Mouse (Mus musculus): ENCODE measurements around the gene Taar8a. TPM values are rescaled to one million over a fixed set of nuclear protein-coding genes. Genes with fewer than 3 reads are reported as not detected.
"Not testable (repeated sequence)": the region's sequence is repeated elsewhere in the genome, so short reads cannot be mapped to it uniquely, and the experiment has no call there.

Gene Taar8a
- polyA plus RNA-seq, 1 experiment = not detected

DNA sequence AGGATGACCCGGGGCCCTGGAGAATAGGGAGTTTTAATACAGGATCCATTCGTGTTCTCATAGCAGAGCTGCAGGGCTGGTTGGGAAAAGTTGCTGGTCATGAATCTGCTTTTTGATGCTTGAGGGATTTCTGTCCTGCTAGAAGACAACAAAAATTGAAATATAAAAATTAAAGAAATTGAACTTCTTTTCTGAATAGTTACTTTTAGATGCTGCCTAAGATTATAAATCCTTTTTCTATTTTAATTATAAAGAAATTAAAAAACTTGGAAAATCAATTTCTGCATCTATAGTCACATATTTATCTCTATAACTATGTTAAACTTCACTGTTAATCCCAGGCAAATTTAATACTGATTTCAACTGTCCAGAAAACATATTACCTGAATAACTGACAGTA, 15.9 kb downstream of the Taar8a start, which contains the start of gene Taar8b:
Gene Taar8b, minus strand, starts transcription at position 101 of the 400 bp plus-strand sequence.
- no peak for TF ChIP-seq MAX (IDR thresholded peaks at IDR 0.05)
- TF ChIP-seq USF1 (IDR thresholded peaks at IDR 0.05; ENCODE audit: low read depth) = no peak
- TF ChIP-seq MYOG (IDR thresholded peaks at IDR 0.05; ENCODE audit: control insufficient read depth, extremely low read depth, insufficient read length) = no peak
- no peak for TF ChIP-seq CEBPB (IDR thresholded peaks at IDR 0.05; ENCODE audit: low read depth)
- no peak for TF ChIP-seq CTCF (IDR thresholded peaks at IDR 0.05; ENCODE audit: control insufficient read depth, insufficient read depth, insufficient read length)
- no peak for TF ChIP-seq MYOD1 (IDR thresholded peaks at IDR 0.05; ENCODE audit: control insufficient read depth, insufficient read length, low read depth)
- no peak for TF ChIP-seq FOSL1 (IDR thresholded peaks at IDR 0.05; ENCODE audit: insufficient read depth, low read length, poor library complexity, severe bottlenecking)
- H3K27me3 ChIP-seq (ENCODE audit: control insufficient read depth, insufficient read depth, insufficient read length) = no peaks in the 10 kb centered on the region
- H3K36me3 ChIP-seq (ENCODE audit: control insufficient read depth, insufficient read depth) = no peaks in the 10 kb centered on the region
- no peaks in the 10 kb centered on the region for H3K79me2 ChIP-seq (ENCODE audit: control insufficient read depth, insufficient read depth)
- no peak within 1 kb of the TSS for H3K4me3 ChIP-seq (ENCODE audit: insufficient read depth, poor library complexity, severe bottlenecking)
- no peaks in the 10 kb centered on the region for H3K79me3 ChIP-seq (ENCODE audit: low read depth)
- H3ac ChIP-seq (ENCODE audit: control insufficient read depth, insufficient read length, low read depth) = no peak within 1 kb of the TSS

DNA sequence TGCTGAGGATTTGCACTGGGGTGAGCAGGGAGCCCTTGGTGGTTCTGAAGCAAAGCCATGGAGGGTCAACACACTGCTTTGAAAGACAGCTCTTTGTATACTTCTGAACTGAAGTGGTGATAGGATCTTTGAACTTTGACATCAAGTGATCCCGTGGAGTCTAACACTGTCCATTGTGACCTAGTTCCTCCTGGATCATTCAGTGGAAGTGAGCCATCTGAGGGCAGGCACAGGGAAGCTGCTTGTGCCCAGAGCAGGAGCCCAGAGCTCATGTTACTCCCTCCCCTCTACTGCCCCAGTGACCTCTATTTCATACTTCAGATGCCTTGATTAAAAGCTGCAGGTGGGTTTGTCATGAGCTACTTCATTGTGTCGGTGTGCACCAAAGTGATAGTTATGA, 20.7 kb downstream of the Taar8a start:
- H3K36me3 ChIP-seq (ENCODE audit: control insufficient read depth, insufficient read depth); H3K79me3 ChIP-seq (ENCODE audit: low read depth); H3K79me2 ChIP-seq (ENCODE audit: control insufficient read depth, insufficient read depth); H3K27me3 ChIP-seq (ENCODE audit: control insufficient read depth, insufficient read depth, insufficient read length); H3ac ChIP-seq (ENCODE audit: control insufficient read depth, insufficient read length, low read depth); H3K4me3 ChIP-seq (ENCODE audit: insufficient read depth, poor library complexity, severe bottlenecking): not testable (repeated sequence)

DNA sequence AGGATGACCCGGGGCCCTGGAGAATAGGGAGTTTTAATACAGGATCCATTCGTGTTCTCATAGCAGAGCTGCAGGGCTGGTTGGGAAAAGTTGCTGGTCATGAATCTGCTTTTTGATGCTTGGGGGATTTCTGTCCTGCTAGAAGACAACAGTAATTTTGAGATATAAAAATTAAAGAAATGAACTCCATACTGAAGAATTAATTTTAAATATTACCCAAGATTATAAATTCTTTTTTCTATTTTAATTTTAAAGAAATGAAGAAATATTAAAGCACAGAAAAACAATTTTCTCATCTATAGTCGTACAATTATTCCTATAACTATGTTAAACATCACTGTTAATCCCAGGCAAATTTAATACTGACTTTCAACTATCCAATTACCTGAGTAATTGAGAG, 25.5 kb downstream of the Taar8a start, which contains the start of gene Taar8c:
Gene Taar8c, minus strand, starts transcription at position 101 of the 400 bp plus-strand sequence.
- H3K4me3 ChIP-seq (ENCODE audit: insufficient read depth, poor library complexity, severe bottlenecking) = not testable (repeated sequence)

DNA sequence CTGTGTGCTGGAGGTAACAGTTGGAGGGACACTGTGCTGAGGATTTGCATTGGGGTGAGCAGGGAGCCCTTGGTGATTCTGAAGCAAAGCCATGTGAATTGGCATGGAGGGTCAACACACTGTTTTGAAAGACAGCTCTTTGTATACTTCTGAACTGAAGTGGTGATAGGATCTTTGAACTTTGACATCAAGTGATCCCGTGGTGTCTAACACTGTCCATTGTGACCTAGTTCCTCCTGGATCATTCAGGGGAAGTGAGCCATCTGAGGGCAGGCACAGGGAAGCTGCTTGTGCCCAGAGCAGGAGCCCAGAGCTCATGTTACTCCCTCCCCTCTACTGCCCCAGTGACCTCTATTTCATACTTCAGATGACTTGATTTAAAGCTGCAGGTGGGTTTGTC, 27.0 kb downstream of the Taar8a start:
- not testable (repeated sequence) for H3K36me3 ChIP-seq (ENCODE audit: control insufficient read depth, insufficient read depth); H3K79me3 ChIP-seq (ENCODE audit: low read depth); H3K27me3 ChIP-seq (ENCODE audit: control insufficient read depth, insufficient read depth, insufficient read length); H3K4me3 ChIP-seq (ENCODE audit: insufficient read depth, poor library complexity, severe bottlenecking); H3ac ChIP-seq (ENCODE audit: control insufficient read depth, insufficient read length, low read depth); H3K79me2 ChIP-seq (ENCODE audit: control insufficient read depth, insufficient read depth)

More for the DNA sequence above, 25.5 kb downstream of the Taar8a start, which contains the start of gene Taar8c:
- H3K27me3 ChIP-seq (ENCODE audit: control insufficient read depth, insufficient read depth, insufficient read length); H3K36me3 ChIP-seq (ENCODE audit: control insufficient read depth, insufficient read depth); H3K79me3 ChIP-seq (ENCODE audit: low read depth); H3ac ChIP-seq (ENCODE audit: control insufficient read depth, insufficient read length, low read depth); H3K79me2 ChIP-seq (ENCODE audit: control insufficient read depth, insufficient read depth): not testable (repeated sequence)

DNA sequence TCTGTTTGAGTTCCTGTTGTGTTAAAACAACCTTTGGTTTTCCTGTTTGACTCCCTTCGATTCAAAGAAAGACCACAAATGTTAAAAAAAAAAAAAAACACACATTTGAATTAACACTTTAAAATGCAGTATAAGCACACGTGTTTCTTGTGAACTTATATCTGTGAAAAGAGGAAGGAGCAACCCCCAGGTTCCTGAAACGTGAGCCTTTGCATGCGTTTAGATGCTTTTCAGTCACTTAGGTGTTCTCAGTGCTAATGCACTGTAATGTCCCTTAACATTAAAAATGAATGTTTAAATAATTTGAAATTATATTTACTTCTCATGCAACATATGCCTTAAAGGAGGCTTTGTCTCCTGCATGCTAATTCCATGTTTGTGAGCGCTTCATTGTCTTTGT, 31.4 kb downstream of the Taar8a start:
- Histone ChIP-seq H3K4me3 (ENCODE audit: insufficient read depth, poor library complexity, severe bottlenecking) (no peak overlapping the region), H3K79me3 (ENCODE audit: low read depth) (no peaks in the 10 kb centered on the region), H3K36me3 (ENCODE audit: control insufficient read depth, insufficient read depth) (no peaks in the 10 kb centered on the region), H3K79me2 (ENCODE audit: control insufficient read depth, insufficient read depth) (no peaks in the 10 kb centered on the region), H3K27me3 (ENCODE audit: control insufficient read depth, insufficient read depth, insufficient read length) (no peaks in the 10 kb centered on the region), H3ac (ENCODE audit: control insufficient read depth, insufficient read length, low read depth) (no peak overlapping the region)
- no peak for TF ChIP-seq MYOD1 (IDR thresholded peaks at IDR 0.05; ENCODE audit: control insufficient read depth, insufficient read length, low read depth)
- no peak for TF ChIP-seq MAX (IDR thresholded peaks at IDR 0.05)
- TF ChIP-seq CTCF (IDR thresholded peaks at IDR 0.05; ENCODE audit: control insufficient read depth, insufficient read depth, insufficient read length) = no peak

DNA sequence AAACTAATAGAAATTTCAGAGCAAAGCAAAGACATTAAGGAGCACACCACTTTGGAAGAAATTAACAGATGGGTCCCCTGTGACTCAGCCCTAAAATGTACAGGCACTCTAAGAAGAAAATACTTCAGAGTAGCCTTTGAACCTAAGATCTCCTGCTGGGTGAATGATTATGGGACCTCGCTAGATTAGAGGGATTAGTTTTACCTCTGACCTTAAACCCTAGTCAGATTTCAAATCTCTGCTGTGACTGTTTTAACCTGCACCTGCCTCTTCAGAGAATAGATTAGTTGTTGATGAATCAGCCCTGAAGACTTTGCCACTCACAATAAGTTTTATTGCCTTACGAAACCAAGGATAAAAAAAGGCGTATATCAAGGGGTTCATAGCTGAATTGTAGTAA, 31.9 kb downstream of the Taar8a start:
- H3K36me3 ChIP-seq (ENCODE audit: control insufficient read depth, insufficient read depth) = no peaks in the 10 kb centered on the region
- H3K79me2 ChIP-seq (ENCODE audit: control insufficient read depth, insufficient read depth) = no peaks in the 10 kb centered on the region
- no peak overlapping the region for H3K4me3 ChIP-seq (ENCODE audit: insufficient read depth, poor library complexity, severe bottlenecking)
- no peak for TF ChIP-seq MYOD1 (IDR thresholded peaks at IDR 0.05; ENCODE audit: control insufficient read depth, insufficient read length, low read depth)
- no peak for TF ChIP-seq USF1 (IDR thresholded peaks at IDR 0.05; ENCODE audit: low read depth)
- TF ChIP-seq FOSL1 (IDR thresholded peaks at IDR 0.05; ENCODE audit: insufficient read depth, low read length, poor library complexity, severe bottlenecking) = no peak
- no peak for TF ChIP-seq MAX (IDR thresholded peaks at IDR 0.05)
- TF ChIP-seq MYOG (IDR thresholded peaks at IDR 0.05; ENCODE audit: control insufficient read depth, extremely low read depth, insufficient read length) = no peak
- TF ChIP-seq CEBPB (IDR thresholded peaks at IDR 0.05; ENCODE audit: low read depth) = no peak
- no peak for TF ChIP-seq CTCF (IDR thresholded peaks at IDR 0.05; ENCODE audit: control insufficient read depth, insufficient read depth, insufficient read length)
- H3K79me3 ChIP-seq (ENCODE audit: low read depth) = no peaks in the 10 kb centered on the region
- no peak overlapping the region for H3ac ChIP-seq (ENCODE audit: control insufficient read depth, insufficient read length, low read depth)
- H3K27me3 ChIP-seq (ENCODE audit: control insufficient read depth, insufficient read depth, insufficient read length) = no peaks in the 10 kb centered on the region

DNA sequence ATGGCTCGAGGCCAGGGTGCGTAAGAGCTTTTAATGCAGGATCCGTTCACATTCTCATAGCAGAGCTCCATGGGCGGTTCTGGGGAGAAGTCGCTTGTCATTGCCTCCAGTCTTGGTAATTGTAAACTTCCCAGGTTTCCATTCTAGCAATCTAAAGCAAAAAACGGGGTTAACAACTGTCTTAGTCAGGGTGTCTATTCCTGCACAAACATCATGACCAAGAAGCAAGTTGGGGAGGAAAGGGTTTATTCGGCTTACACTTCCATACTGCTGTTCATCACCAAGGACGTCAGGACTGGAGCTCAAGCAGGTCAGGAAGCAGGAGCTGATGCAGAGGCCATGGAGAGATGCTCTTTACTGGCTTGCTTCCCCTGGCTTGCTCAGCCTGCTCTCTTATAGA, 33.1 kb downstream of the Taar8a start, which contains the start of gene Taar9:
Gene Taar9, minus strand, starts transcription at position 101 of the 400 bp plus-strand sequence.
- H3K79me3 ChIP-seq (ENCODE audit: low read depth); H3ac ChIP-seq (ENCODE audit: control insufficient read depth, insufficient read length, low read depth); H3K4me3 ChIP-seq (ENCODE audit: insufficient read depth, poor library complexity, severe bottlenecking); H3K27me3 ChIP-seq (ENCODE audit: control insufficient read depth, insufficient read depth, insufficient read length); H3K79me2 ChIP-seq (ENCODE audit: control insufficient read depth, insufficient read depth); H3K36me3 ChIP-seq (ENCODE audit: control insufficient read depth, insufficient read depth): not testable (repeated sequence)

Measured in C2C12 (cell line).